Mouse (Mus musculus) adrenal gland, adult 18-20 months (tissue): ENCODE measurements around the gene Tbl1xr1. TPM values are rescaled to one million over a fixed set of nuclear protein-coding genes. Genes with fewer than 3 reads are reported as not detected.

Source experiments
- DNase-seq, 2 experiments: peaks; one replicate each; pipeline ENCODE4 v3.0.0; 2021 to 2022; ENCODE audit warnings: low spot score in 2 of 2
- total RNA-seq, 2 experiments: library from RNA; stranded (reverse); gene quantifications; 1 replicate in 1 of 2; 2 replicates in 1 of 2; pipeline ENCODE4 v1.2.3; 2021

Tbl1xr1 gene
- total RNA-seq, 2 experiments from 2014 or later = 36.1 to 66.0 TPM

- no peak for DNase-seq
Measured at GRCm38 (mm10) chr3:22084222-22084996, 8.0 kb downstream of the Tbl1xr1 start.

- DNase-seq = no peak
Measured at GRCm38 (mm10) chr3:22089825-22090224, 13.4 kb downstream of the Tbl1xr1 start.

GRCm38 (mm10) chr3:22090431-22091265, 14.2 kb downstream of the Tbl1xr1 start:
- DNase-seq = peak in 1 of 2 experiments; percentile 26

- no peak for DNase-seq
Measured at GRCm38 (mm10) chr3:22091266-22091550, 14.8 kb downstream of the Tbl1xr1 start.

- no peak for DNase-seq
Measured at GRCm38 (mm10) chr3:22091681-22092080, 15.2 kb downstream of the Tbl1xr1 start.

DNA sequence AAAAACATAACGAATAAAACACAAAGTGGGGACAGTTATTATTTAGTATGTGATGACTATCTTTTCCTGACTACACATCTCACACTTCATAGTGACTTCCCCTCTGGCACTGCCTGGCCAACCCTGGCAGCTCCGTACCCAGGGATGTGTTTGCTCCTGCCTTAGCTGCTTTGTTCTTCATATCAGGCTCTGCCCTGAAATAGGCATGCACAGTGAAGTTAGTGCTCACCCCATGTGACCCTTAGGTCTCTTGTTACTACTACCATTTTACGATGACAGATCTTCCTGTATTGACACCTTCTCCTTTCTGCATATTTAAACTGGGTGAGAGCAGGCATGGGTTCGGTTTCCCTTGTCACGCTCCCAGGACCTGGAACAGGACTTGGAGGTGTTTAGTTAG, 16.3 kb downstream of the Tbl1xr1 start:
- DNase-seq = no peak

DNA sequence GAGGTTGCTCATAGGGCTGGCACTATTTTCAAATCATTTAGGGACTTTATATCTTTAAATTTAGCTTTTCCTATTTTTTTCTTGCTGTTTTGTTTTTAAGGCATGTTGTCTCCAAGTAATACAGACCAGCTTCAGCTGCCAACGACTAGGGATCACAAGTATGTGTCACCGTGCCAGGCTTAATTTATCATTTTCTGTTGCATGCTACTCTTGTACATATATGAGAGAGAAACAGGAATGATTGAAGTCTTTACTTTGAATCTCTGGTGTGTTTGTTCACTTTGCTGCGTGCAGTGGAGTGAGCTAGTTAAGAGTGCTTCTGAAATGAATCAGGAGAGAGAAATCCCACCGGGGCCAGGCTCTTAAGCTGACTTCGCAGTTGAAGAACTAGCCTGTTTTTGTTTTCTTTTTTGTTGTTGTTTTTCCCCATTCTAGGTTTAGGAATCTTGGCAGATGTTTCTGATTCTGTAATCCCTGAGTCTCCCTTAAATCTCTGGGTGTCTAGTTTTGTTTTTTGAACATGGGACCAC, 27.6 kb downstream of the Tbl1xr1 start:
- DNase-seq = no peak

DNA sequence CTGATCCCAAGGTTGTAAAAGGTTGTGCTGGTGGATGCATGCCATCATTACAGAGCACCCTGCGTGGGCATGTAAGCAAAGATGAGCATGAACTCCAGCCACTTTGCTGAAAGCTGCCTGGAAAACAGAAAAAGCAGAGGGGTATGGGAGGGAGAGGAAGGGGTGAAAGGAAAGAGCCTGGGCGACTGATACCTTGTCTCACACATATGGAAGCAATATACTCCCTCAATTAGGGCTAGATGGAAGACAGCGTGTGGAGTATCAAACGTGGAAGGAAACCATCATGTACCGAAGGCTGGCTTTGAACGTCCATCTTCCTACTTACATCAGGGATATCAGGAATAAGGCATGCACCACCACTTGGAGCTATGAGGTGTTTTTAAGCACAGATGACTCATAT, 29.0 kb downstream of the Tbl1xr1 start:
- no peak for DNase-seq

DNA sequence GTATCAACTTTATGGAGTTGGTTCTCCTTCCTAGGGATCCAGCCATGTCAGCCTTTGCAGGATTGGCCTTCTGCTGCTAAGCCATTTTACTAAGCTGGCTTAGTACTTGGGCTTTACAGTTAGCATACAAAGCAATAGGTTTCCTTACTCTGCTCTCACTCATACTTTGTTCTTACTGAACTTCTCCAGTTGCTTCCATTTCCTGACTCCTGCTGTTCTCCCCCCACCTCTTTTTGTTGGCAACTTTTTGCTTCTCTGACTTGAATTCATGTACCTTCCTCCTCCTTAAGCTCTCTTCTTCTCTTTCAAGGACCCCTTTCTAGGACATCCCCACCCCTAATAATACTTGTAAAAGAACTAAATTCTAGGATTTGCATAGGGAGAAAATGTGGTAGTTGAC, 31.6 kb downstream of the Tbl1xr1 start:
- DNase-seq = no peak

DNA sequence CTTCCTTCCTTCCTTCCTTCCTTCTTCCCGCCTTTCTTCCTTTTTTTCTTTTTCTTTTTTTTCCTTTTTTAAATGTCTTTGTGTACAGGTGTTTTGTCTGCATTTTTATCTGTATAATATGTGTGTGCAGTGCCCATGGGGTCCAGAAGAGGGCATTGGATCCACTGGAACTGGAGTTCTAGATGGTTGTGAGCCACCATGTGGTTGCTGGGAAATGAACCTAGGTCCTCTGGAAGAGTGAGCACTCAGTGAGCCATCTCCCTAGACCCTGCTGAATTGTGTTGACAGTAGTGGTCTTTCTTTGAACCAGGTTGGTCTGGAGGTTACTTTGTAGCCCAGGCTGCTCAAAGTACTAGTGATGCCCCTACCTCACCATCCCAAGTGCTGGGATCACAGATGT, 33.2 kb downstream of the Tbl1xr1 start:
- no peak for DNase-seq

GRCm38 (mm10) chr3:22113773-22114172, 37.3 kb downstream of the Tbl1xr1 start:
- DNase-seq = no peak

GRCm38 (mm10) chr3:22115221-22115620, 38.8 kb downstream of the Tbl1xr1 start:
- DNase-seq = no peak

- no peak for DNase-seq
Measured at GRCm38 (mm10) chr3:22115678-22116077, 39.2 kb downstream of the Tbl1xr1 start.

DNA sequence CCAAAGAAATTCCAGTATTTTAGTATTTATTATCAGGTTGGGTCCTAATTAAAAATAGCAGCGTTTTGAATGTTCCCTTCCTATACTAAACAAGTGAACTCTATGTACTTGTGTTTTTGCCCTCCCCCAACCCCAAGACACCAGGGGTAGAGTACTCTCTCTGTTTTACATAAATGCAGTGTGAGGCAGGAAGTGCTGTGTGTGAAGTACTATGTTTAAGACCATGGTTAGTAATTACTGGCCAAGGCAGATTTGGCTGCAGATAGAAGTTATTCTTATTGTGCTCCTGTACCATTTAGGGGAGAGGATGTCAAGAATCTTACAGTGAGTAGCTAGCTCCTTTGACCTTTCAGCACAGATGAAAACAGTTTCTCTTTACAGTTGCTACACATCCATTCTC, 39.7 kb downstream of the Tbl1xr1 start:
- DNase-seq = no peak

GRCm38 (mm10) chr3:22121741-22122140, 45.3 kb downstream of the Tbl1xr1 start:
- DNase-seq = no peak

DNA sequence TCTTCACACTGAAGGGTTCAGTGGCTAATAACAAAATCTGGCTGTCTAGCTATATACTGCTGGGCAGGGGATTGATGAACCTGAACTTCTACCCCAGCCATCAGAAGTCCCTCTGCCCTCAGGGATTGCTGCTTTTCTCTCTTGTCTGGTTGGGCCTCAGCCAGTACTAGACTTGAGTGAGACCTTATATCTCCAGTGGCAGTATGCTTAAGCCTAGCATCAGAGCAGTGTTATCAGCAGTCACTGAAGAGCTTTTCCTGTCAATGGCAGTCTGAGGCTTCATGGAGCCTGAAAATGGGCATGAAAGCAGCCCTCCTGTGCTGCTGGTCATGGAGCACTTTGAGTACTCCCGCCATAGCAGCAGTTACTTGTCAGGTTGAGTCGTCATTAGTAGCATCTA, 46.7 kb downstream of the Tbl1xr1 start:
- no peak for DNase-seq

- DNase-seq = no peak
Measured at GRCm38 (mm10) chr3:22126251-22126826, 49.9 kb downstream of the Tbl1xr1 start.

GRCm38 (mm10) chr3:22131277-22131676, 54.8 kb downstream of the Tbl1xr1 start:
- no peak for DNase-seq

DNA sequence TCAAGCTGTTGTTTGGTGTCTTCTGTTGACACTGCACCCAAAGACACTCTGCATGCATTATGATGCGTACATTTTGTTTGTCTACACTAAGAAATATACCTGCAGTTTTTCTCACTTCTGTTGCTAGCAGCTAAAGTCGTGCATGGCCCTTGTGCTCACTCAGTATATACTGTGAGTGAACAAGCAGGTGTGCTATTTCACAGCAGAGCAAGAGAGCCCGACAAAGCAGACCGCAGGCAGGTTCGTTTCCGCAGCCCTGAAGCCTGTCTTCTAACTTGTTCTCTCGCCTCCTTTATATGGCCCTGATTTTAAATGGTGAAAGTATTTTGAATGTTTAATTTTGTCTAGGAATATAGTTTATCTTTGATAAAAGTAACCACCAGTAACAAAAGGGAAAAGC, 57.2 kb downstream of the Tbl1xr1 start:
- no peak for DNase-seq

- no peak for DNase-seq
Measured at GRCm38 (mm10) chr3:22137793-22138579, 61.5 kb downstream of the Tbl1xr1 start.

DNA sequence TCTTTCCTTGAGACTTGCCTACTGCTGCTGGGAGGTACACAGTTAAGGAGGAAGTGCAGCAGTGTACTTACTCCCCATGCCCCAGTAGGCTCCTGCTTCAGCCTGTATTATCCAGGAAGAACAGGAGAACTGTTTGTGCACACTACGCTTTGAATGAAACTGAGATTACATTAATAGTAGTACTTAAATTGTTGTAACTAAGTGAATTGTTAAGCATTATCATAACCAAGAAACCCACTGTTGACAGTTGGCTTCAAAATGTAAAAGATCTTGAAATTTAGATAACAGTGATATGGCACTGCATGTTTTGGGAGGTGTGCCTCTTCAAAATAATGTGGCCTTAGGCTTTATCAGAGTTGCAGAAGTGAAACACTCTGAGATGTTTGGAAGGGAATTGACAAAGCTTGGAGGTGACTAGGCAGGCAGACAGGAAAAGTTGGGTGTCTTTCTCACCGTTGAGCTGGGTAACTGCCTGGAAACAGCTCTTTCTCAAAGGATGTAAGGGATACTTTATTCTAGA, 62.2 kb downstream of the Tbl1xr1 start:
- DNase-seq = no peak
